Mouse (Mus musculus): ENCODE measurements around the gene Ddx19b.
"Not testable (repeated sequence)": the region's sequence is repeated elsewhere in the genome, so short reads cannot be mapped to it uniquely, and the experiment has no call there.

Gene Ddx19b

GRCm38 (mm10) chr8:111031572-111031971 lies at the start of gene Ddx19b:
Gene Ddx19b, minus strand, starts transcription at chr8:111031751.
- no peak for DNase-seq (ENCODE audit: low read depth in 1 of 2, low spot score in 2 of 2)

GRCm38 (mm10) chr8:111079861-111080271 lies 48.3 kb upstream of the Ddx19b start:
- DNase-seq (ENCODE audit: low read depth in 1 of 2, low spot score in 2 of 2): no peak

GRCm38 (mm10) chr8:111079461-111079860 lies 47.9 kb upstream of the Ddx19b start:
- no peak for DNase-seq (ENCODE audit: low read depth in 1 of 2, low spot score in 2 of 2)

- no peak for DNase-seq (ENCODE audit: low read depth in 1 of 2, low spot score in 2 of 2)
Measured at GRCm38 (mm10) chr8:111075926-111076325, 44.4 kb upstream of the Ddx19b start.

GRCm38 (mm10) chr8:111068660-111069059 lies 37.1 kb upstream of the Ddx19b start:
- not testable (repeated sequence) for DNase-seq (ENCODE audit: low read depth in 1 of 2, low spot score in 2 of 2)

GRCm38 (mm10) chr8:111067439-111067838 lies 35.9 kb upstream of the Ddx19b start:
- DNase-seq (ENCODE audit: low read depth in 1 of 2, low spot score in 2 of 2): no peak

- no peak for DNase-seq (ENCODE audit: low read depth in 1 of 2, low spot score in 2 of 2)
Measured at GRCm38 (mm10) chr8:111066308-111066707, 34.8 kb upstream of the Ddx19b start.

GRCm38 (mm10) chr8:111062893-111063292 lies 31.3 kb upstream of the Ddx19b start:
- DNase-seq (ENCODE audit: low read depth in 1 of 2, low spot score in 2 of 2): no peak

- peak; percentile 57 to 83 for DNase-seq (ENCODE audit: low read depth in 1 of 2, low spot score in 2 of 2)
Measured at GRCm38 (mm10) chr8:111062072-111062757, 30.7 kb upstream of the Ddx19b start.

GRCm38 (mm10) chr8:111061688-111062071 lies 30.1 kb upstream of the Ddx19b start:
- DNase-seq (ENCODE audit: low read depth in 1 of 2, low spot score in 2 of 2): no peak

- DNase-seq (ENCODE audit: low read depth in 1 of 2, low spot score in 2 of 2): no peak
Measured at GRCm38 (mm10) chr8:111058946-111059572, 27.5 kb upstream of the Ddx19b start.

GRCm38 (mm10) chr8:111056691-111057293 lies 25.2 kb upstream of the Ddx19b start:
- no peak for DNase-seq (ENCODE audit: low read depth in 1 of 2, low spot score in 2 of 2)

- DNase-seq (ENCODE audit: low read depth in 1 of 2, low spot score in 2 of 2): peak; percentile 64 to 81
Measured at GRCm38 (mm10) chr8:111056158-111056663, 24.7 kb upstream of the Ddx19b start, which contains the start of gene Exosc6. Gene Exosc6, plus strand, starts transcription at chr8:111056339.

GRCm38 (mm10) chr8:111055661-111056060 lies 24.1 kb upstream of the Ddx19b start:
- DNase-seq (ENCODE audit: low read depth in 1 of 2, low spot score in 2 of 2): no peak

GRCm38 (mm10) chr8:111055031-111055634 lies 23.6 kb upstream of the Ddx19b start:
- no peak for DNase-seq (ENCODE audit: low read depth in 1 of 2, low spot score in 2 of 2)

GRCm38 (mm10) chr8:111053827-111054518 lies 22.4 kb upstream of the Ddx19b start:
- DNase-seq (ENCODE audit: low read depth in 1 of 2, low spot score in 2 of 2): no peak

GRCm38 (mm10) chr8:111049106-111049505 lies 17.6 kb upstream of the Ddx19b start:
- no peak for DNase-seq (ENCODE audit: low read depth in 1 of 2, low spot score in 2 of 2)

- no peak for DNase-seq (ENCODE audit: low read depth in 1 of 2, low spot score in 2 of 2)
Measured at GRCm38 (mm10) chr8:111048694-111049093, 17.1 kb upstream of the Ddx19b start.

GRCm38 (mm10) chr8:111044003-111044734 lies 12.6 kb upstream of the Ddx19b start:
- no peak for DNase-seq (ENCODE audit: low read depth in 1 of 2, low spot score in 2 of 2)

GRCm38 (mm10) chr8:111042546-111042945 lies 11.0 kb upstream of the Ddx19b start:
- no peak for DNase-seq (ENCODE audit: low read depth in 1 of 2, low spot score in 2 of 2)

Data from monocyte, adult 2 months (primary cell).